Mouse (Mus musculus): ENCODE measurements around the gene Adgrf4.
A peak's percentile ranks its signal among the peaks of the same experiment; 100 is the strongest.

- TF ChIP-seq CTCF (IDR thresholded peaks at IDR 0.05; ENCODE audit: low read depth) = peak; percentile 68
- TF ChIP-seq EP300 (IDR thresholded peaks at IDR 0.05; ENCODE audit: low read depth) = no peak
These were observed 78.9 kb downstream of the Adgrf4 start for GRCm38 (mm10) chr17:42613043-42613737.
